Mouse (Mus musculus) bone marrow macrophage, adult 2 months (primary cell): ENCODE results near the gene Iqcc. TPM values are rescaled to one million over a fixed set of nuclear protein-coding genes. Genes with fewer than 3 reads are reported as not detected.

Experiments
- H3K27ac ChIP-seq: 2 replicates; pipeline ENCODE4 v1.5.1; 2012; ENCODE audit warnings: low read depth, low read length; ENCODE audit not compliant: insufficient read depth
- H3K4me1 ChIP-seq: 2 replicates; pipeline ENCODE4 v1.6.1; 2012; ENCODE audit warnings: low read length; ENCODE audit not compliant: control insufficient read depth, insufficient read depth
- H3K4me3 ChIP-seq: 2 replicates; pipeline ENCODE4 v1.5.1; 2012; ENCODE audit warnings: mild to moderate bottlenecking, low read length, moderate library complexity; ENCODE audit not compliant: insufficient read depth
- CTCF ChIP-seq: IDR thresholded peaks from 2 replicates; pipeline ENCODE4 v1.5.1; 2012; ENCODE audit warnings: low read depth, mild to moderate bottlenecking, low read length, moderate library complexity
- POLR2A ChIP-seq: IDR thresholded peaks from 2 replicates; pipeline ENCODE4 v1.6.1; 2012; ENCODE audit warnings: mild to moderate bottlenecking, low read depth, low read length, borderline replicate concordance
- polyA plus RNA-seq: library from polyadenylated mRNA; stranded (reverse); fragments of >200 nt; gene quantifications from 2 replicates; pipeline ENCODE4 v1.2.4, GENCODE M21; 2012; ENCODE audit not compliant: missing spikeins, insufficient read depth, insufficient read length

Iqcc gene
- 13.6 and 14.0 TPM in 2 replicates for polyA plus RNA-seq

DNA sequence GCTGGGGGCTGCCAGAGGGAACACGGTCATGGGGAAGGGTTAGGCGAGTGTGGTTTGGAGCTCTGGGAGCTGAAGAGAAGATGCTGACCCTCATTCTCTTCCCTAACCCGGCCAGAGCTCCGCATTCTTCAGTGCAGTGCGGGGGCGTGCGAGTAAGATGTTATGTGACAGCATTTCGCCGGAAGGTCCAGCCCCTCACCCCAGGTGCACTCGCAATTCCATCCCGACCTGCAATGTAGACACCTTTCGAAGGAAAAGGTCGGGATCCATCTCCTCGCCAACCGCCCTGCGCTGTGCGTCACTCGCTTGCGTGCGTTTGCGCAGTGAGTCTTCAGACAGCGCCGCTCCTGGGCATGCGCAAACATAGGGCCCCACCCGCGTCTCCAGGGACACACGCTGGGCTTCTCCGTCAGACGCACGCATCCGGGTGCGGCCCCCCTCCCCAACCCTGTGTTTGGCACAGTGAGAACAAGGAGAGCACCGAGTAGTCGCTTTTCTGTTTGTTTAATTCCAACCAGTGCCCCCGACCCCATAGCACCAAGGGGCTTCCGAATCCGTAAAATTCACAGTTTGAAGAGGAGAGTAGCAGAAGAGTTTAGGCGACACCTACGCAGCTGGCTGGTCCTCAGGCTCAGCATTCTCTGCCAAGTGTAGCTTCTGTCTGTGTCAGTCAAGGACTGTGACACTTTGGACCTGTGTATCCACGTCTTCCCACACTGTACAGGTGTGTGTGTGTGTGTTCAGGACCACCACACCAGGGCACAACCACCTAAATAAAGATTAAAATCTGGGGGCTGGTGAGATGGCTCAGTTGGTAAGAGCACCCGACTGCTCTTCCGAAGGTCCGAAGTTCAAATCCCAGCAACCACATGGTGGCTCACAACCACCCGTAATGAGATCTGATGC is at the start of gene Iqcc:
Iqcc (minus strand) TSS at position 314 of the 906 bp plus-strand sequence.
- Histone ChIP-seq H3K27ac (peak within 1 kb of the TSS; percentile 63), H3K4me3 (peak within 1 kb of the TSS; percentile 84), H3K4me1 (peaks cover 16% of the 10 kb centered on the region)
- no peak for TF ChIP-seq CTCF
- TF ChIP-seq POLR2A: no peak

DNA sequence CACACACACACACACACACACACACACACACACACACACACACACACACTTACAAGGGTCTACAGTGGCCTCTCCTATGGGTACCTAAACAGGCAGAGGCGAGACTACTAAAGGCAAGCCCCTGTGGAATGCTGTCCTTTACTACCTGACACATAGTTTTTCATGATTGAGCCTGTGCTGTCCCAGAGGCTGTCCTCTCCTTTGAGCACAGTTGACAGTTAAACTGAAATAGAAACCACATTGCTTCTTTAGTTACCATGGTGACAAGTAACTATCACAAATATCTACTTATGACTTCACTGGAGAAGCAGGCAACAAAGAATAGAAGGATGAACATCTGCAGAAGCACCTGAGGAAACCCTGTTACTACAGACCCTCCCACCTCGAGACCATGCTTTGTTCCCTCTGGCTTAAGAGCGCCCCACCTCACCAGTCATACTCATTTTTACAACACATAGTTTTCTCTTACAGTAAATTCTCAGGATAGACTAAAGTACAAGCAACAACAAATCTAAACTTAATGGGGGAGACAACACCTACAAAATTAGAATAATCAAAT is 43.4 kb upstream of the Iqcc start:
- TF ChIP-seq CTCF (no peak), POLR2A (no peak)
- no peak overlapping the region for H3K27ac ChIP-seq
- no peaks in the 10 kb centered on the region for H3K4me1 ChIP-seq
- no peak overlapping the region for H3K4me3 ChIP-seq

DNA sequence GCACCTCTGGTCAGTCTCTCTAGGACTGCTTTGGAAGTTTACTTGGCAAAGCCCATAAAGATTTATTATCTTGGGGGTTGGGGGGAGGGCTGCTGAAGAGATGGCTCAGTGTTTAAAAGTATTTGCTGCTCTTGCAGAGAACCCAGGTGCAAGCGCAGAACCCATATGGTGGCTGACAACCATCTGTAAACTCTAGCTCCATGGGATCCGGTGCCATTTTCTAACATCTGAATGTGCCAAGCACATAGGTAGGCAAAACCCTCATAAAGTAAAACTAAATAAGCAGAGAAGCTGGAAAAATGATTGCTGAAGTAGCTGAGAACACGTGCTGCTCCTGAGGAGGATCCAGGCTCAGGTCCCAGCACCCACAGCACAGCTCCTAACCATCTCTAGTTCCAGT is 42.7 kb upstream of the Iqcc start:
- Histone ChIP-seq H3K27ac (no peak overlapping the region), H3K4me1 (no peaks in the 10 kb centered on the region), H3K4me3 (no peak overlapping the region)
- no peak for TF ChIP-seq POLR2A
- TF ChIP-seq CTCF: no peak

DNA sequence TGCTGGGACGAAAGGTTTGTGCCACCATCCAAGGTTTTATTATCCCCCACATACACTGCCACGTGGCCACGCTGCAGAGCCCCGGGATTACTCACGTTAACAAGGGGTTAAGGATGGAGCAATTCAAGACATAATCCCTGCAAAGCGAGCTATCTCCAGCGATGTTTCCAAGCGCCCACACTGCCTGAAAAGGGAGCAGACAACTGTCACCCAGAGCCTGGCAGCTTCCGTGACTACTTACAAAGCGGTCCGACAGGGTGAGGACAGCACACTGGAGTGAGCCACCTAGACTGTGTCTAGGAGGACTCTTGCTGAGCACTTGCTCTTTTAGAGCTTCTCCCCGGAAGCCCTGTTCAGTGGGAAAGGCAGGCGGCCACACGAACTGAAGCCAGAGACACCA is 35.9 kb upstream of the Iqcc start:
- no peak overlapping the region for H3K27ac ChIP-seq
- TF ChIP-seq POLR2A (no peak), CTCF (no peak)
- no peaks in the 10 kb centered on the region for H3K4me1 ChIP-seq
- H3K4me3 ChIP-seq: no peak overlapping the region

DNA sequence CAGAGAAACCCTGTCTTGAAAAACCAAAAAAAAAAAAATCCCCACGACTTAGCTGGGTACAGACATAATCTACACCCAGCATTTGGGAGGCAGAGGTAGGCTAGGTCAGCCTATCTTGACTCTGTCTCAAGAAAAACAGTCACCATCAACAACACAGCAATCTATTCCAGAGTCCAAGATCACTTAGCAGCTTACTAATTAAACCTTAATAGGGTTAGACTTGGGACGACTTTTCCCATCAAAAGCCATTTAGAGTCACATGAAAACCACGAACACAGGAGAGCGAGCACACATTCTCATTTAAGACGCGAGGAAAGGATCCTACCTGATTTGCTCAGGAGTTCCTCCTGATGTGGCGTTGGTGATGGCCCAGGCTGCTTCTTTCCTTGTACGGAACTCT is 31.5 kb upstream of the Iqcc start:
- no peaks in the 10 kb centered on the region for H3K4me1 ChIP-seq
- no peak overlapping the region for H3K4me3 ChIP-seq
- H3K27ac ChIP-seq: no peak overlapping the region
- TF ChIP-seq POLR2A: no peak

DNA sequence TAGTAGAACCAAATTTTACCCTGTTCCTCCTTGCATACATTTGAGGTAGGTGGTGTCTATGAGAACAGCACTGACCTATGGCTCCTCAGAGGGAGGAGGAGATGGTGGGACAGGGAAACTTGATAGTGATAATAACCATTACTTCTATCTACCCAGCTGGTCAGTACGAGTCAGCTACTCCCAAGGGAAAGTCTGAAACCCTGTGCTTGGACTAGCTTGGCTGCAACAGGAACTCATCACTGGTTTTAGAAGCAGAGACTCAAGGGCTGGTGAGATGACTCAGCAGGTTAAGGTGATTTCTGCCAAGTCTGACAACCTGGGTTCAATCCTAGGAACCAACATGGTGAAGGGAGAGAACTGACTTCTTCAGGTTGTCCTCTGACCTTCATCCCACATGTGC is 29.8 kb upstream of the Iqcc start:
- Histone ChIP-seq H3K4me3 (no peak overlapping the region), H3K27ac (no peak overlapping the region), H3K4me1 (0 out of 2 replicates have a peak, but pooled peaks cover 2% of the 10 kb centered on the region)
- TF ChIP-seq CTCF (no peak), POLR2A (no peak)

DNA sequence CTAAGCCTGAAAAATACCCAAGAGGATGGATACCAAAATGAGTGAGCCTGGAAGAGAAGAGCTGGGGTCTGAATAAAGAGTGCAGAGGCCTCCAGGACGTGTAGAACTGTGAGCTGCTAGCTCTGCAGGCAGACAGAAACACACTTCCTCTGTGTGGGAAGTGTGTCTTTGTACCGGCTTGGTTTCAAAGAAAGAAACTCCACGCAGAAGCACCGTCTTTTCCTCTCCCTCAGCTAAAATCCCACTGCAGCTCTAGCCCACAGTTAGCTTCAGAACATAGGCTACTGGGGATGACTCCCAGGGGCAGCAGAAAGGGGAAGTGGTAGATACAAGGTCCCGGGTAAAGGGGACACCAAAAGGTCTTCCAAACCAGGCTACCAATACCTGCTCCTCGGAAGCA is 26.3 kb upstream of the Iqcc start:
- Histone ChIP-seq H3K4me3 (no peak overlapping the region), H3K4me1 (0 out of 2 replicates have a peak, but pooled peaks cover 4% of the 10 kb centered on the region), H3K27ac (no peak overlapping the region)
- no peak for TF ChIP-seq POLR2A
- TF ChIP-seq CTCF: no peak

DNA sequence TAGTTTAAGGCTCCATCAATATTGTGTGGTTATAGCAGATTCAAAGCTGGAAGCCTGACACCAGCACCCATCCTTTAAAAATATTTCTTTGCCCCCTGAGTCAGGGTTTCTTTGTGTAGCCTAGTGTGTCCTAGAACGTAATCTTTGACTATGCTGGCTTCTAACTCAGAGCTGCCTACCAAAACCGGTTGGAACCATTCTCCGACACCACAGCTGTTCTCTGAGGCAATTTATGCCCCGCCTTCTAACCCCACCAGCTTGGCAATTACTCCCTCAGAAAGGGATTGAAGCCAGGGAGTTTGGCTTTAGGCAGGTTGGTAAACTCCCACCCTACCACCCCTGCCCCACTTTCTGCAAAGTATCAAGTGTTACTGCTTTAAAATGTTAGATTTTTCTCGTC is 22.9 kb upstream of the Iqcc start:
- Histone ChIP-seq H3K27ac (no peak overlapping the region), H3K4me3 (peak overlapping the region; percentile 13; the same call in 1 of the 2 replicates), H3K4me1 (peaks cover 16% of the 10 kb centered on the region)
- TF ChIP-seq POLR2A (no peak), CTCF (no peak)

DNA sequence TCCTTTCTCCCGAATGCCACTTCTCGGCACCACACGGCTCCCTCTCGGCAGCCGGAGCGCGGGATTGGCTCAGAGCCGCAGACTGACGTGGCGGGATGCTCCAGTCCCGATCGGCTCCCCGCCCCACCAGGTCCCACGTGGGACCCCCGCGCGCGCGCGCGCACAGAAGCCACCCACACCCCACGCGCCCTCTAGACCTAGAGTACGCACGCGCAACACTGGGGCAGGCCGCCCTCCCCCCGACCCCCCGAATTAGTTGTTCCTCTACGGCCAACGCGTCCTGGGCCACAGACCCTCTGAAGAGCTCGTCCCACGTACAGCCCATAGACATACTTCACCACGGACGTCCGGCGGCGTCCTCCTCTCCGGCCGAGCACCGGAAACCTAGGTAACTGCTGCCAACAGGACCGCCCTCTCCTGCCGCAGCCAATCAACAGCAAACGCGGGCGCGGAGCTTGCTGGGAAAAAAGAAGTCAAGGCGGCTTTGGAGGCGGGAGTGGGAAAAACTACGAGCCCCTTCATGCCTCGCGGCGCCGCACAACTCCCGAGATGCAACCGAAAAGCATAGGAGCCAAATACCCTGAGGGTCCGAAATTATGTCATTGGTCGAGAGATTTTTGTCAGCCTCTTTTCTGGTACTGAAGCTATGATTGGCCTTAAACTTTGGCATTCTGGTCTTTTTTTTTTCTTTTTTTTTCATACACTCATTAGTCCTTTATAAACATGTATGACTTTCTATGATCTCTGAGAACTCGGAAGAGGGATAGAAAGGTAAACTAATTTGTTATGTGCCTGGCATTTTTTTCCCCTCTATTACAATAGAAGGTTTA is 22.0 kb upstream of the Iqcc start, which contains the start of gene Txlna:
Txlna (minus strand) TSS at position 428 of the 830 bp plus-strand sequence.
- Histone ChIP-seq H3K27ac (peak within 1 kb of the TSS; percentile 95), H3K4me1 (peaks cover 16% of the 10 kb centered on the region), H3K4me3 (peak within 1 kb of the TSS; percentile 94)
- no peak for TF ChIP-seq POLR2A
- no peak for TF ChIP-seq CTCF
